Mouse (Mus musculus): ENCODE measurements around the gene Pcdh7. TPM values are rescaled to one million over a fixed set of nuclear protein-coding genes. Genes with fewer than 3 reads are reported as not detected.

Gene Pcdh7
- polyA plus RNA-seq, 1 experiment: 3.7 TPM

DNA sequence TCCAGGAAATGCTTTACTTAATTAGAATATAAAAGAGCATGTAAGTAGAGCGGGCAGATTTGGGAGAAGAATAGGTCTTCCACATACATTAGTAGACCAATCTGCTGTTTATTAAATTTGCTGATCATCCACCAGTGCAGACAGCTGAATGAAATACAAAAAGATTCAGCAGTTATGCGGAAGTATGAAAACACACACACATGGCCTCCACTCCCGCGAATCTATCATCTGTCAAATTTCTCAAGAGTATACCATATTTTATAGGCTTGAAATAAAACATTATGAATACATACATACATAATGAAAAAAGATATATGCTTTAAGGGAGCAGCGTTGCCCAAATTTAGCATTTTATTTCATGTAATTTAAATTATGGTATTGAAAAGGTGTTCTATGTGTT is 213.6 kb downstream of the Pcdh7 start:
- WGBS: 86% methylated on average over 5 of the region's 5 CpGs
- Histone ChIP-seq H3K4me3 (replicated peaks; ENCODE audit: control insufficient read depth, low read depth, low read length) (no peak overlapping the region), H3K27ac (ENCODE audit: control insufficient read depth, insufficient read depth, low read depth, low read length, poor library complexity) (no peak overlapping the region), H3K4me1 (ENCODE audit: control insufficient read depth, insufficient read depth, low read length) (no peaks in the 10 kb centered on the region)
- TF ChIP-seq POLR2A (IDR thresholded peaks at IDR 0.05; ENCODE audit: borderline replicate concordance, control insufficient read depth, low read depth, low read length) (no peak), CTCF (IDR thresholded peaks at IDR 0.05; ENCODE audit: control insufficient read depth, insufficient read depth, low read length) (no peak)

GRCm38 (mm10) chr5:57931738-57932137 is 214.0 kb downstream of the Pcdh7 start:
- H3K4me3 ChIP-seq (replicated peaks; ENCODE audit: control insufficient read depth, low read depth, low read length): no peak overlapping the region
- WGBS: 86% methylated on average over 5 of the region's 5 CpGs
- H3K4me1 ChIP-seq (ENCODE audit: control insufficient read depth, insufficient read depth, low read length): no peaks in the 10 kb centered on the region
- TF ChIP-seq POLR2A (IDR thresholded peaks at IDR 0.05; ENCODE audit: borderline replicate concordance, control insufficient read depth, low read depth, low read length) (no peak), CTCF (IDR thresholded peaks at IDR 0.05; ENCODE audit: control insufficient read depth, insufficient read depth, low read length) (no peak)
- H3K27ac ChIP-seq (ENCODE audit: control insufficient read depth, insufficient read depth, low read depth, low read length, poor library complexity): no peak overlapping the region

DNA sequence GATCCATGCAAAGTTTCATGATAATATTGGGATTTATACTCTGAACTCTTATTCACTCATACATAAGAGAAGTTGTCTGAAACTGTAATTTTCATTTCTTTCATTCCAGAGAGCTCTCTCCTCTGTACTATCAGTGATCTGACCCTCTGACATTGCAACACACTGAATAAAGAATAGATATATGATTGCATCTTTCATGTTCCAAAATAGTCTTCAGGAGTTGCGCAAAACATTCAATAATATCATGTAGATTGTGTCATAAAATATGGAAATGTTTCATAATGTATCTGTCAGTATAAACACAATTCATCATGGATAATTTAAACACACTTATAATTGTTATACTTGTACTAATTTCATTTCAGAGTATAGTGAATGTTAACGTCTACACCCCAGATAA is 216.9 kb downstream of the Pcdh7 start:
- Histone ChIP-seq H3K27ac (ENCODE audit: control insufficient read depth, insufficient read depth, low read depth, low read length, poor library complexity) (no peak overlapping the region), H3K4me1 (ENCODE audit: control insufficient read depth, insufficient read depth, low read length) (no peaks in the 10 kb centered on the region), H3K4me3 (replicated peaks; ENCODE audit: control insufficient read depth, low read depth, low read length) (no peak overlapping the region)
- no peak for TF ChIP-seq CTCF (IDR thresholded peaks at IDR 0.05; ENCODE audit: control insufficient read depth, insufficient read depth, low read length)
- no peak for TF ChIP-seq POLR2A (IDR thresholded peaks at IDR 0.05; ENCODE audit: borderline replicate concordance, control insufficient read depth, low read depth, low read length)
- WGBS: 83% methylated on average over 2 of the region's 2 CpGs

DNA sequence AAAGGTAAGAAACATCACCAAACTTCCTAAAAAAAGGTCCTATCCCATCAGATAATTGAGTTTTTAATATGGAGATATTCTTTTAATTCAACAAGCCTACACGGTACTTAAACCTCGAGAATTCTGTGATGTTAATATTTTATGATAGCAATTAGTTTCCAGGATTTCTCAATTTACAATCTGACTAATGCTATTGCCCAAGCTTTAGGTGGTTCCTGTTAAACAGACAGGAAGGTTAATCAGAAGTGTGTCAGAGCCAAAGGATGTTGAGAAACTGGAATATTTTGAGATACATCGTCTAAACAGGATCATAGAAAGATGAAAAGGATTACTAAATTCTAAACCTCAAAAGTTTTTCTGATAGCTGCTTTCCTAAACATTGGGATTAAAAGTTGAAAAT is 222.7 kb downstream of the Pcdh7 start:
- Histone ChIP-seq H3K27ac (ENCODE audit: control insufficient read depth, insufficient read depth, low read depth, low read length, poor library complexity) (no peak overlapping the region), H3K4me3 (replicated peaks; ENCODE audit: control insufficient read depth, low read depth, low read length) (no peak overlapping the region), H3K4me1 (ENCODE audit: control insufficient read depth, insufficient read depth, low read length) (no peaks in the 10 kb centered on the region)
- TF ChIP-seq POLR2A (IDR thresholded peaks at IDR 0.05; ENCODE audit: borderline replicate concordance, control insufficient read depth, low read depth, low read length): no peak
- TF ChIP-seq CTCF (IDR thresholded peaks at IDR 0.05; ENCODE audit: control insufficient read depth, insufficient read depth, low read length): no peak
- 35% methylated on average over 3 of the region's 3 CpGs for WGBS

- Histone ChIP-seq H3K27ac (ENCODE audit: control insufficient read depth, insufficient read depth, low read depth, low read length, poor library complexity) (no peak overlapping the region), H3K4me3 (replicated peaks; ENCODE audit: control insufficient read depth, low read depth, low read length) (no peak overlapping the region), H3K4me1 (ENCODE audit: control insufficient read depth, insufficient read depth, low read length) (no peaks in the 10 kb centered on the region)
- WGBS: 69% methylated on average over 2 of the region's 2 CpGs
- no peak for TF ChIP-seq CTCF (IDR thresholded peaks at IDR 0.05; ENCODE audit: control insufficient read depth, insufficient read depth, low read length)
- TF ChIP-seq POLR2A (IDR thresholded peaks at IDR 0.05; ENCODE audit: borderline replicate concordance, control insufficient read depth, low read depth, low read length): no peak
Measured at GRCm38 (mm10) chr5:57943176-57943575, 225.4 kb downstream of the Pcdh7 start.

DNA sequence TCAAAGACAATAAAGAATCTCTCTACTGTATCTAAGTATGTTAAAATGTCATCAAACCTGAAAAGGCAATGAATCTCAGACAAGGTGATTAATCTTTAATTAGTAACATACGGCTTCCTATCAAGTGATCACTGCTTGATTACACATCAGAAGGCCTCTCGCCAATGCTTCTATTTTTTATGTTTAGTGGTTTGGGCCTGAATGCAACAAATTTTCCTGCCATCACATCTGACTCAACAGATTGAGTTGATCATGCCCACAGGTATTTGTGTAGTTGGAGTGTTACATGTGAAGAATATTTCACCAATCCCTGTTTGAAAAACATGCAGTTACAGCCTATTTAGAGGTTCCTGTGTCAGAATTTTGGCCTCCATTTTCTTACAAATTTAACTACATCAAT is 225.8 kb downstream of the Pcdh7 start:
- Histone ChIP-seq H3K4me1 (ENCODE audit: control insufficient read depth, insufficient read depth, low read length) (no peaks in the 10 kb centered on the region), H3K4me3 (replicated peaks; ENCODE audit: control insufficient read depth, low read depth, low read length) (no peak overlapping the region), H3K27ac (ENCODE audit: control insufficient read depth, insufficient read depth, low read depth, low read length, poor library complexity) (no peak overlapping the region)
- 81% methylated on average over 2 of the region's 2 CpGs for WGBS
- TF ChIP-seq CTCF (IDR thresholded peaks at IDR 0.05; ENCODE audit: control insufficient read depth, insufficient read depth, low read length) (no peak), POLR2A (IDR thresholded peaks at IDR 0.05; ENCODE audit: borderline replicate concordance, control insufficient read depth, low read depth, low read length) (no peak)

GRCm38 (mm10) chr5:57945419-57945818 is 227.7 kb downstream of the Pcdh7 start:
- TF ChIP-seq POLR2A (IDR thresholded peaks at IDR 0.05; ENCODE audit: borderline replicate concordance, control insufficient read depth, low read depth, low read length) (no peak), CTCF (IDR thresholded peaks at IDR 0.05; ENCODE audit: control insufficient read depth, insufficient read depth, low read length) (no peak)
- no peaks in the 10 kb centered on the region for H3K4me1 ChIP-seq (ENCODE audit: control insufficient read depth, insufficient read depth, low read length)
- 44% methylated on average over 3 of the region's 3 CpGs for WGBS
- H3K4me3 ChIP-seq (replicated peaks; ENCODE audit: control insufficient read depth, low read depth, low read length): no peak overlapping the region
- H3K27ac ChIP-seq (ENCODE audit: control insufficient read depth, insufficient read depth, low read depth, low read length, poor library complexity): no peak overlapping the region

GRCm38 (mm10) chr5:57959317-57959716 is 241.6 kb downstream of the Pcdh7 start:
- WGBS: 50% methylated on average over 1 of the region's 1 CpGs
- TF ChIP-seq POLR2A (IDR thresholded peaks at IDR 0.05; ENCODE audit: borderline replicate concordance, control insufficient read depth, low read depth, low read length) (no peak), CTCF (IDR thresholded peaks at IDR 0.05; ENCODE audit: control insufficient read depth, insufficient read depth, low read length) (no peak)
- no peak overlapping the region for H3K27ac ChIP-seq (ENCODE audit: control insufficient read depth, insufficient read depth, low read depth, low read length, poor library complexity)
- H3K4me1 ChIP-seq (ENCODE audit: control insufficient read depth, insufficient read depth, low read length): no peaks in the 10 kb centered on the region
- no peak overlapping the region for H3K4me3 ChIP-seq (replicated peaks; ENCODE audit: control insufficient read depth, low read depth, low read length)

DNA sequence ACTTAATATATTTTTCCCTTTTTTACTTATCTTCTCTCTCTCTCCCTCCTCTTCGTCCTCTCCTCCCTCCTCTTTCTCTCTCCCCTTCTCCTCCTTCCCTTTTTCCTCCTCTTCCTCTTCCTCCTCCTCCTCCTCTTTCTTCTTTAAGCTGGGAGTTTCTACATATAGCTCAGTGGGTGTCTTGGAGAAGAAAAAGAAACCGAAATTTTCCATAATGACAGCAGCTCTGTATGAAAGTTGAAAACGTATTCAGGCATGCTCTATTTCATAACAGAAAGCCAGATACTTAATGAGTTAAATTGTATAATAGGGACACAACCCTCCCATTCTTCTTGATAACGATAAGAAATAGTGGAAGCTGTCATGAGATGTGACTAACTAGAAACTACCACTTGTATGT is 246.0 kb downstream of the Pcdh7 start:
- Histone ChIP-seq H3K4me3 (replicated peaks; ENCODE audit: control insufficient read depth, low read depth, low read length) (no peak overlapping the region), H3K4me1 (ENCODE audit: control insufficient read depth, insufficient read depth, low read length) (no peaks in the 10 kb centered on the region; the same call in 1 of the 2 replicates), H3K27ac (ENCODE audit: control insufficient read depth, insufficient read depth, low read depth, low read length, poor library complexity) (no peak overlapping the region)
- WGBS: 57% methylated on average over 4 of the region's 4 CpGs
- TF ChIP-seq CTCF (IDR thresholded peaks at IDR 0.05; ENCODE audit: control insufficient read depth, insufficient read depth, low read length): no peak
- no peak for TF ChIP-seq POLR2A (IDR thresholded peaks at IDR 0.05; ENCODE audit: borderline replicate concordance, control insufficient read depth, low read depth, low read length)
